Mouse (Mus musculus): Measurements from ENCODE around the gene Ddx39.

The Ddx39 gene

GRCm38 (mm10) chr8:83768526-83768925, 53.5 kb downstream of the Ddx39 start:
- no peak for DNase-seq (ENCODE audit: low spot score)

GRCm38 (mm10) chr8:83769720-83770119, 54.7 kb downstream of the Ddx39 start:
- DNase-seq (ENCODE audit: low spot score), result no peak

- no peak for DNase-seq (ENCODE audit: low spot score)
Measured at GRCm38 (mm10) chr8:83770669-83771068, 55.7 kb downstream of the Ddx39 start.

DNA sequence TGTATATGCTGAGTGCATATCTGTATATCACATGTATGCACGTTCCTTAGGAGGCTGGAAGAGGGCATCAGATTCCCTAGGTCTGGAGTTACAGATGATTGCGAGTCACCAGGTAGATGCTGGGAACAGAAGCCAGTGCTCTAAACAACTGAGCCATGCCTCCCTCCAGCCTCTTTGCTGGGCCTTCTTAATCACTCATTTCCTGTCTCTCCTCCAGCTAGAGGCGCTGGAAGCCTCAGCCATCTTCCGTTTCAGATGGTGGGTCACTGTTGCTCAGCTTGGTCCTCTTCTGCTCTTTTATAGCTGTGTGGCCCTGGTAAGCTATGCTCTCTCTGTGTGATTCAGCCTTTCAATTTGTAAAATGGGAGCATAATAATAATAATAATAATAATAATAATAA, 56.8 kb downstream of the Ddx39 start:
- no peak for DNase-seq (ENCODE audit: low spot score)

DNA sequence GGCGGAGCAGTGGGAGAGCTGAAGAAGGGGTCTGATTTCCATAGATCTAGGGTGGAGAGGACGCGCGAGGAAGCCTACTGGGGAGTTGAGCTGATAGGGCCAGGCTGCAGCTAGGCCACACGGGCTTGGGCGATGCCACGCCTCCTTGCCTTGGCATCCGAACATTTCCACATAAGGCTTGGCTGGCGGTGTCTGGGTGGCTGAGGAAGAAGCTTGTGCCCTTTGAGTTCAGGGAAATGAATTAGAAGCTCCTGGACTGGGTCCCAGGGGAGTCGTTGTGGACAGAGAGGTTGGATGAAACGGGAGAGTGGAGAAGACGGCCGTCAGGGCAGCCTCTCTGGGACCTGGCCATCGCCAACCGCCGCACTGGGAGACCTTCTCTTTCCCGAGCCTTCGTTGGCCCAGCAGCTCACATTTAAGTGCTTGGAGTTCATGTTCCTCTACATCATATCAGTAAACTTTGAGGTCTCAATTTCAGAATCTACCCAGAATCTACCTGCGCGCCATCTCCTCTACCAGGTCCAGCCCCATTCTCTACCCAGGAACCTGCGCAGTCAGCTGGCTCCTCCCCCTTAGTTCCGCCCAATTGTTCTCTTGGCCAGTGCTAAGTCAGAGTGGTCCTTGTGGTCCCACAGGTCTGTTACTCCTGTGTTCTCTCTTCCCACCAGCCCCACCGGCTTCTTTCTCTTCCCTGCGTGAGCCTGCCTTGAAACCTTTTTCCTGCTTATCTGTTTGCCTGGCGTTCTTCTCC, 57.9 kb downstream of the Ddx39 start:
- no peak for DNase-seq (ENCODE audit: low spot score)

DNA sequence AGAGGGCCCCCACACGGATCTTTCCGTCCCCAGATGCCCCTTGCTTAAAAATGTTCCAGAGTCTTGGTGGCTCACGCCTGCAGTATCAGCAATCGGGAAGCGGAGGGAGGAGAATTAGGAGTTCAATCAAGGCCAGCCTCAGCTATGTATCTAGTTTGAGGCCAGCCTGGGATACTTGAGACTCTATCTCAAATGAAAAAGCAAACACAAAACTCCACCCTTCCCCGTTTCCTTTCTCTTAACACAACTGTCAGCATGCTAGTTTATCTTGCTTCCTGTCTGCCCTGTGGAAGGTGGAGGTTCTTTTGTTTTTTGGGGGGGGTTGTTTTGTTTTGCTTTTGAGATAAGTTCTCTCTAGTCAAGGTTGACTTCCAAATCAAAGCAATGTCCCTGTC, 58.5 kb downstream of the Ddx39 start:
- DNase-seq (ENCODE audit: low spot score), result no peak

GRCm38 (mm10) chr8:83774221-83774620, 59.2 kb downstream of the Ddx39 start:
- DNase-seq (ENCODE audit: low spot score), result no peak
